14 mouse cellular contexts compared by ENCODE assay signal in genomic region chr4:140882365-140882764, GRCm38 (mm10). TPM values are rescaled to one million over a fixed set of nuclear protein-coding genes. Genes with fewer than 3 reads are reported as not detected.
DNase-seq lines count a peak whose midpoint lies in the region; ATAC-seq and TF ChIP-seq lines count a peak whose summit lies in the region.
"Had no signal": no experiment of that assay in that cellular context is flagged by ENCODE, and none has a peak within 500 bp of the region (broad histone marks: within the 10 kb centered on the region; RNA-seq: fewer than 3 reads in every experiment).

No protein-coding gene starts in this region.

- no peak for TF ChIP-seq EP300 in MEL (IDR thresholded peaks at IDR 0.05; ENCODE audit: low read depth in 1 of 2, low read length in 2 of 2)
- no peak for TF ChIP-seq EP300 in liver, postnatal 0 days (IDR thresholded peaks at IDR 0.05; ENCODE audit: low read depth)

- peak; percentile 64 for DNase-seq in midbrain, embryonic 11.5 days (ENCODE audit: low spot score, missing footprints)
- no peak for DNase-seq in MEL (ENCODE audit: low read depth, low spot score)
- peak; percentile 17 for DNase-seq in liver, postnatal 0 days
- DNase-seq in layer of hippocampus, adult 11-12 months (ENCODE audit: low spot score) = no peak
- DNase-seq: cerebellum, adult 9-10 months; liver, embryonic 13.5 days; right cerebral cortex, postnatal 14 days had no signal

- no peak overlapping the region for H3K4me3 ChIP-seq in intestine, postnatal 0 days (ENCODE audit: low read depth, low read length)
- no peak overlapping the region for H3K4me3 ChIP-seq in intestine, embryonic 15.5 days (replicated peaks)
- no peak overlapping the region for H3K4me3 ChIP-seq in midbrain, embryonic 11.5 days (ENCODE audit: low read depth, low read length)
- no peak overlapping the region for H3K4me3 ChIP-seq in midbrain, embryonic 15.5 days
- no peak overlapping the region for H3K4me3 ChIP-seq in MEL (ENCODE audit: control insufficient read depth in 1 of 2, insufficient read depth in 1 of 2, low read depth in 2 of 2, low read length in 2 of 2)
- no peak overlapping the region for H3K4me3 ChIP-seq in liver, postnatal 0 days (ENCODE audit: low read depth, low read length)
- H3K4me3 ChIP-seq: heart, embryonic 15.5 days; hindbrain, embryonic 15.5 days; liver, embryonic 13.5 days; stomach, embryonic 15.5 days had no signal

- 64% methylated on average over 4 of the region's 4 CpGs for WGBS in intestine, postnatal 0 days
- 62% methylated on average over 4 of the region's 4 CpGs for WGBS in intestine, embryonic 15.5 days
- 60% methylated on average over 4 of the region's 4 CpGs for WGBS in midbrain, embryonic 11.5 days
- 67% methylated on average over 4 of the region's 4 CpGs for WGBS in midbrain, embryonic 15.5 days
- WGBS in liver, postnatal 0 days (ENCODE audit: insufficient replicate concordance) = 59% methylated on average over 4 of the region's 4 CpGs

- no peak for TF ChIP-seq RAD21 in MEL (IDR thresholded peaks at IDR 0.05; ENCODE audit: low read depth, low read length)

- no peak overlapping the region for H3K9ac ChIP-seq in intestine, postnatal 0 days (ENCODE audit: low read depth, low read length)
- H3K9ac ChIP-seq in intestine, embryonic 15.5 days = no peak overlapping the region
- no peak overlapping the region for H3K9ac ChIP-seq in midbrain, embryonic 11.5 days (ENCODE audit: low read length)
- no peak overlapping the region for H3K9ac ChIP-seq in midbrain, embryonic 15.5 days
- no peak overlapping the region for H3K9ac ChIP-seq in MEL (ENCODE audit: control insufficient read depth, low read depth, low read length, poor library complexity, severe bottlenecking)
- H3K9ac ChIP-seq in liver, postnatal 0 days (replicated peaks) = no peak overlapping the region
- H3K9ac ChIP-seq: heart, embryonic 15.5 days; hindbrain, embryonic 15.5 days; liver, embryonic 13.5 days; stomach, embryonic 15.5 days had no signal

- no peak overlapping the region for H3K4me2 ChIP-seq in intestine, postnatal 0 days (replicated peaks; ENCODE audit: low read depth)
- no peak overlapping the region for H3K4me2 ChIP-seq in intestine, embryonic 15.5 days (replicated peaks)
- H3K4me2 ChIP-seq in midbrain, embryonic 11.5 days = no peak overlapping the region
- H3K4me2 ChIP-seq in midbrain, embryonic 15.5 days = no peak overlapping the region
- H3K4me2 ChIP-seq in liver, postnatal 0 days (ENCODE audit: low read depth, low read length) = no peak overlapping the region
- H3K4me2 ChIP-seq: heart, embryonic 15.5 days; hindbrain, embryonic 15.5 days; liver, embryonic 13.5 days; stomach, embryonic 15.5 days had no signal

- TF ChIP-seq CTCF in intestine, postnatal 0 days (IDR thresholded peaks at IDR 0.05; ENCODE audit: low read depth) = peak; percentile 45
- peak; percentile 14 to 44 (median 38); a peak in 4 of 6 replicates for TF ChIP-seq CTCF in MEL (IDR thresholded peaks at IDR 0.05 in 2 of 3, conservative IDR thresholded peaks at IDR 0.05 in 1 of 3; ENCODE audit: control insufficient read depth in 1 of 3, insufficient read depth in 1 of 3, low read depth in 2 of 3, low read length in 3 of 3, poor library complexity in 1 of 3, severe bottlenecking in 1 of 3)
- peak; percentile 44 for TF ChIP-seq CTCF in liver, postnatal 0 days (IDR thresholded peaks at IDR 0.05; ENCODE audit: low read depth)

- H3K9me3 ChIP-seq in intestine, postnatal 0 days (ENCODE audit: control insufficient read depth) = no peaks in the 10 kb centered on the region
- H3K9me3 ChIP-seq in intestine, embryonic 15.5 days = no peaks in the 10 kb centered on the region
- H3K9me3 ChIP-seq in midbrain, embryonic 11.5 days (ENCODE audit: control insufficient read depth, low read length) = peaks cover 2% of the 10 kb centered on the region; the same call in 1 of the 2 replicates
- H3K9me3 ChIP-seq in midbrain, embryonic 15.5 days = no peaks in the 10 kb centered on the region
- H3K9me3 ChIP-seq in MEL (replicated peaks; ENCODE audit: insufficient read depth, low read length) = no peaks in the 10 kb centered on the region
- H3K9me3 ChIP-seq in liver, postnatal 0 days (ENCODE audit: low read length) = peaks cover 5% of the 10 kb centered on the region; the same call in 1 of the 2 replicates
- H3K9me3 ChIP-seq: heart, embryonic 15.5 days; hindbrain, embryonic 15.5 days; stomach, embryonic 15.5 days had no signal

- no peak for TF ChIP-seq POLR2A in MEL (IDR thresholded peaks at IDR 0.05; ENCODE audit: control insufficient read depth in 1 of 2, insufficient read depth in 1 of 2, low read depth in 1 of 2, low read length in 2 of 2, poor library complexity in 1 of 2)

- 0 out of 2 replicates have a peak, but pooled peaks cover 2% of the 10 kb centered on the region for H3K4me1 ChIP-seq in intestine, postnatal 0 days (replicated peaks; ENCODE audit: control insufficient read depth, insufficient read depth, low read length)
- H3K4me1 ChIP-seq in intestine, embryonic 15.5 days (replicated peaks) = peaks cover 9% of the 10 kb centered on the region; the same call in 1 of the 2 replicates
- H3K4me1 ChIP-seq in midbrain, embryonic 11.5 days (ENCODE audit: control insufficient read depth, insufficient read depth, low read length) = no peaks in the 10 kb centered on the region
- no peaks in the 10 kb centered on the region for H3K4me1 ChIP-seq in midbrain, embryonic 15.5 days
- no peaks in the 10 kb centered on the region for H3K4me1 ChIP-seq in MEL (ENCODE audit: control insufficient read depth in 1 of 2, insufficient read depth in 2 of 2, low read length in 2 of 2)
- no peaks in the 10 kb centered on the region for H3K4me1 ChIP-seq in liver, postnatal 0 days (ENCODE audit: insufficient read depth)
- H3K4me1 ChIP-seq: heart, embryonic 15.5 days; hindbrain, embryonic 15.5 days; liver, embryonic 13.5 days; stomach, embryonic 15.5 days had no signal

- ATAC-seq in intestine, postnatal 0 days = no peak
- no peak for ATAC-seq in intestine, embryonic 15.5 days
- no peak for ATAC-seq in midbrain, embryonic 11.5 days (ENCODE audit: low FRiP score)
- no peak for ATAC-seq in midbrain, embryonic 15.5 days (replicated peaks)
- ATAC-seq in liver, postnatal 0 days = no peak

- no peaks in the 10 kb centered on the region for H3K27me3 ChIP-seq in intestine, postnatal 0 days (replicated peaks; ENCODE audit: control insufficient read depth, insufficient read depth, low read length)
- H3K27me3 ChIP-seq in intestine, embryonic 15.5 days (replicated peaks) = no peaks in the 10 kb centered on the region
- no peaks in the 10 kb centered on the region for H3K27me3 ChIP-seq in midbrain, embryonic 11.5 days (ENCODE audit: control insufficient read depth, insufficient read depth, low read length)
- H3K27me3 ChIP-seq in midbrain, embryonic 15.5 days (replicated peaks) = no peaks in the 10 kb centered on the region
- peaks cover 0 to 2% of the 10 kb centered on the region in 2 experiments; a peak in 2 of 4 replicates for H3K27me3 ChIP-seq in MEL (ENCODE audit: control insufficient read depth in 1 of 2, insufficient read depth in 2 of 2, low read length in 2 of 2)
- 0 out of 2 replicates have a peak, but pooled peaks cover 3% of the 10 kb centered on the region for H3K27me3 ChIP-seq in liver, postnatal 0 days (ENCODE audit: insufficient read depth, low read length)
- H3K27me3 ChIP-seq: heart, embryonic 15.5 days; hindbrain, embryonic 15.5 days; stomach, embryonic 15.5 days had no signal

- H3K79me2 ChIP-seq in MEL (ENCODE audit: control insufficient read depth, insufficient read depth, low read length, poor library complexity) = no peaks in the 10 kb centered on the region

- H3K27ac ChIP-seq in intestine, postnatal 0 days (ENCODE audit: low read depth, low read length) = no peak overlapping the region
- H3K27ac ChIP-seq in intestine, embryonic 15.5 days = no peak overlapping the region
- no peak overlapping the region for H3K27ac ChIP-seq in midbrain, embryonic 11.5 days (ENCODE audit: low read depth, low read length)
- H3K27ac ChIP-seq in midbrain, embryonic 15.5 days = no peak overlapping the region
- no peak overlapping the region for H3K27ac ChIP-seq in MEL (ENCODE audit: control insufficient read depth, low read depth, low read length)
- H3K27ac ChIP-seq in liver, postnatal 0 days (ENCODE audit: low read depth) = no peak overlapping the region
- H3K27ac ChIP-seq: heart, embryonic 15.5 days; hindbrain, embryonic 15.5 days; liver, embryonic 13.5 days; stomach, embryonic 15.5 days had no signal

- H3K36me3 ChIP-seq in intestine, postnatal 0 days (ENCODE audit: control insufficient read depth, insufficient read depth) = no peaks in the 10 kb centered on the region
- no peaks in the 10 kb centered on the region for H3K36me3 ChIP-seq in intestine, embryonic 15.5 days
- H3K36me3 ChIP-seq in midbrain, embryonic 11.5 days (ENCODE audit: control insufficient read depth, insufficient read depth, low read length) = no peaks in the 10 kb centered on the region
- no peaks in the 10 kb centered on the region for H3K36me3 ChIP-seq in midbrain, embryonic 15.5 days (replicated peaks)
- H3K36me3 ChIP-seq in MEL (ENCODE audit: control insufficient read depth in 1 of 2, insufficient read depth in 2 of 2, low read length in 2 of 2) = no peaks in the 10 kb centered on the region
- no peaks in the 10 kb centered on the region for H3K36me3 ChIP-seq in liver, postnatal 0 days (replicated peaks; ENCODE audit: insufficient read depth, low read length)
- H3K36me3 ChIP-seq: heart, embryonic 15.5 days; hindbrain, embryonic 15.5 days; liver, embryonic 13.5 days; stomach, embryonic 15.5 days had no signal

RNA-seq across cellular contexts. Expression of gene Padi2, which starts 23.8 kb away (rescaled TPM):
- 1.1 and 1.2 TPM in 2 replicates for polyA plus RNA-seq in intestine, postnatal 0 days (2015; fragmentation: Nextera tagmentation; extraction: Ambion mirVana)
- polyA plus RNA-seq in intestine, embryonic 15.5 days (2015; fragmentation: Nextera tagmentation; extraction: Ambion mirVana) = 3.1 and 3.8 TPM in 2 replicates
- polyA plus RNA-seq in midbrain, embryonic 11.5 days (2014; fragmentation: Nextera tagmentation; extraction: Ambion mirVana) = 0.47 and 0.49 TPM in 2 replicates
- polyA plus RNA-seq in midbrain, embryonic 15.5 days (2015; fragmentation: Nextera tagmentation; extraction: Ambion mirVana) = 1.2 and 1.4 TPM in 2 replicates
- 0.07 and 0.27 TPM in 2 replicates for total RNA-seq in MEL (2012; rRNA removed)
- under 1 TPM in 1 of 2 experiments, not detected in 1; 0.07 TPM for polyA plus RNA-seq in MEL (2012; ENCODE audit: insufficient read depth in 1 of 2, insufficient read length in 2 of 2, low read depth in 1 of 2, low replicate concordance in 2 of 2, missing spikeins in 1 of 2)
- 1.9 and 2.1 TPM in 2 replicates for polyA plus RNA-seq in liver, postnatal 0 days (2015; fragmentation: Nextera tagmentation; extraction: Ambion mirVana)

RNA-seq across cellular contexts. Expression of gene Padi1, which starts 36.8 kb away (rescaled TPM):
- 0.37 and 0.47 TPM in 2 replicates for polyA plus RNA-seq in intestine, postnatal 0 days (2015; fragmentation: Nextera tagmentation; extraction: Ambion mirVana)
- polyA plus RNA-seq in intestine, embryonic 15.5 days (2015; fragmentation: Nextera tagmentation; extraction: Ambion mirVana) = 0.19 and 0.32 TPM in 2 replicates
- polyA plus RNA-seq in midbrain, embryonic 11.5 days (2014; fragmentation: Nextera tagmentation; extraction: Ambion mirVana) = 0.04 and 0.07 TPM in 2 replicates
- polyA plus RNA-seq in midbrain, embryonic 15.5 days (2015; fragmentation: Nextera tagmentation; extraction: Ambion mirVana) = 0.04 TPM in 1 of 2 replicates, not detected in the other
- total RNA-seq in MEL (2012; rRNA removed) = 0.26 and 0.31 TPM in 2 replicates
- under 1 TPM in 1 of 2 experiments, not detected in 1; 0.40 TPM for polyA plus RNA-seq in MEL (2012; ENCODE audit: insufficient read depth in 1 of 2, insufficient read length in 2 of 2, low read depth in 1 of 2, low replicate concordance in 2 of 2, missing spikeins in 1 of 2)
- 0.02 TPM in 1 of 2 replicates, not detected in the other for polyA plus RNA-seq in liver, postnatal 0 days (2015; fragmentation: Nextera tagmentation; extraction: Ambion mirVana)
- total RNA-seq: megakaryocyte, adult 5-6 weeks had no signal

Comparison
In these comparisons a context has a peak if more than half of its experiments do, and no peak if none do; other contexts are left out.
1. DNase-seq: peak in midbrain, embryonic 11.5 days (single experiment) and liver, postnatal 0 days (single experiment); none in MEL (single experiment) and layer of hippocampus, adult 11-12 months (single experiment).
2. Peak in every context shown above with its lines, with median percentiles within 50 percentile points of each other: CTCF ChIP-seq.